Mouse (Mus musculus) retina, adult 2 months (tissue): ENCODE measurements at regions not wholly inside any gene's neighbourhood (a gene's known extent, or its start where the extent isn't known, plus 50 kb on each side); places are given as distances from the start of the nearest gene placed in this dataset.

ENCODE experiments used
- DNase-seq: peaks from one replicate; pipeline ENCODE4 v3.0.0-alpha.2; 2012; ENCODE audit warnings: low read depth, low spot score

DNA sequence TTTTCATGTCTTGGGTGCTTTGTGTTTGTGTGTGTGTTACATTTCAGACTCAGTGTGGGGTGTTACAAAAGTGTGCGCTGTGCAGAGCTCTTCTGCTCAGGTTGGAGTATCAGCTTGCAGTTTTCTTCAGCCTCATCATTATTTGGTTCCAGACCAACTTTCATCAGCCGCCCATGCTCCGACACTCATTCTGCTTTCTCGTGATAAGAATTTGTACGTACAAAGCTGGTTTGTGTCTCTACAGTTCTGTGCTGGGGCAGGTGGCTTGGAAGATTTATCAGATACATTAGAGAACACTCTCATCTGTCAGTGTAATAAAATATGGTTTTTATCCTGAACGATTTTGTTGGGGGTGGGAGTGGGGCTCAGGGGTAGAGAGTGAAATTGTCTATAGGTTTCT is 332.8 kb upstream of the Tnp1 start:
- no peak for DNase-seq

DNA sequence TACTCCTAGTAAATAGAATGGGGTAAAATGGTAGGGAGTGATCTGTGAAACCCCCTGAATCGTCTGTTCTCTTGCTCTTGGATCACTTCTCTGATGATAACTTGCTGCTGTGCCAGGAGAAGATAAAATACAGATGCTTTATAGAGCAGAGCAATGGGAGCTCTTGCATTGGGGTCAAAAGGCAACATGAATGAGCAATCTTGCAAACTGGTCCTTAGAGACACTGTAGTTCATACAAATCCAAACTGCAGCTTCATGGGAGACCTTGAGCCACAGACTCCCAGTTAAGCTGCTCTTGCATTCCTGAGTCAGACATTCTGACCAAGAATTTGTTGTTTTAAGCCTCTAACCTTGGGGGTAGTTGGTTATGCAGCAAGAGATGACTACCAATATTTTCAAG is 328.9 kb upstream of the Tnp1 start:
- DNase-seq, result no peak

DNA sequence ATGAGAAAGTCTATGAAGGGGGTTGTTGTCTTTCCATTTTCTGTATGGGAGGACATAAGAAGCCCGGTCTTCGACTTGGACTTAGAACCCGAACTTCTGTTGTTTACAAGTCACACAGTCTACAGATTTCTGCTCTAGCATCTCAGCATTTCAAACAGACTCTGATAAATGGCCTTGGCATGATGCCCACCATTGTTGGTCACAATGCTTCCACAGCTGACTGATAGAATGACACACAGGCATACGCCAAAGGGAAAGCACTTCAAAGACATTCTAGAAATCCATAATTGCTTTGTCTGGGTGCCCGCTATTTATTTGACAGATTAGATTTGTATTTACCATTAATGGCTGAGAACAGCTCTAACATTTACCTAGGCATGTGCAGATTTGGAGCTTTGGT is 326.2 kb upstream of the Tnp1 start:
- DNase-seq, result no peak

DNA sequence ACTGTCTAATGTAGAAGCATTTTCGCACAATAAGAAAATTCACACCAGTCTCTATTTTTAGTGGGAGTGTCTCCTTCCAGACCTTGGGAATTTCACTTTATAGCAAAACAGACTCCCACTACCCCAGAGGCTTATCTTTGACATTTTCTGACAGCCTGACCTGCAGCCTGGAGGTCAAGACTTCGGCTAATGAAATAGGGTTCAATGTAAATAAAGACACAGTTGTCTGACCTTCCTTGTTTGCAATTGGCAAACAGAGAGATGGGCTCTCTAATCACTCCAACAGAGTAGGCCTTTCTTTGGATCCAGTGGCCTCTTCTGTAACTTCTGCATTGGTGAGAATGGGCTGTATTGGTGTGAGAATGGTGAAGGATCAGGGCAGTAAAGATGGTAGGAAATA is 321.7 kb upstream of the Tnp1 start:
- DNase-seq, result no peak

DNA sequence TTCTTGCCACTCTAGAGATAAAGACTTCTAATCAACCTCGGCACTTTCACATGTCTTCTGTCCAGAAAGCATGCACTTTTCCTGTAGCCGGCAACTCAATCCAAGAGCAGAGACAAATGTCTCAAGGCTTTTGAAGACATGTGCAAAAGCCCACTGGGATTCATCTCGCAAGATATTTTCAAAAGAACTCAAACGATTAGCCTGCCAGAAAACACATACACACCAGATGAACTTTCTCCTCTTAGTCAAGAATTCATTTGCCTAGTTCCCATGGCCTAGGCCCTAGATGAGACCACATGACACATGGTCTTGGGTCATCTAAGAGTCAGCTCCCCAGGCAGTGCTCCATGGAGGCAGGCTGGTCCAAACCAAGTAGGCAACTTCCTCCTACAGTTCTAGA is 293.8 kb upstream of the Tnp1 start:
- DNase-seq, result no peak

- DNase-seq, result no peak
Measured at GRCm38 (mm10) chr1:73308420-73308819, 292.7 kb upstream of the Tnp1 start.

GRCm38 (mm10) chr1:73307194-73307593 is 291.5 kb upstream of the Tnp1 start:
- DNase-seq, result no peak

DNA sequence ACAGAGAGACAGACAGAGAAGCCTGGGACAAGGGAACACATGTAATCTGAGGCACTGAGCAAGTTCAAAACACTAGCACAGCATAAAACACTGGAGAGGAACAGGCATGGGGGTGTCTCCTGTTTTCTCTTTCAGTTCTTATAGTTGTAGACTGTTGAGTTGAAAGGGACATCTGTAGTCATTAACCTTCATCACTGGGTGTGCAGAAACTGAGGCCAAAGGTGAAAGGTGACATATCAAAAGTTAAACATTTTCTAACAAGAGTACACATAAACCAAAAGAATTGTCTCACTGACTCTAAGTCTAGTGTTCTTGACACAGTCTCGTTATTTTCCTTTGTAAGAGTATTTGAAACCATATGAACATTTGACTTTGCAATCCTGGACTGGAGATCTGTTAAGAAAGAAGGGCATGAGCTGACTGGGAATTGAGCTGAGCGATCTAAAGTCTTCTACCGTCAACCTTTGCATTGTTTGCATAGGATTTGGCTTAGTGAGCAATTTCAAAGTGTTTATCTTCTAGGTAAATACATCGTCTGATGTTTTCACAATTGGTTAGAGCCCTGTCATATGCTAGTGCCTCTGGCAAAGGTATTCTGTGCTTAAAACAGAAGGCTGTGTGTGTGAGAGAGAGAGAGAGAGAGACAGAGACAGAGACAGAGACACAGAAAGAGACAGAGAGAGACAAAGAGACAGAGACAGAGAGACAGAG is 284.4 kb upstream of the Tnp1 start:
- no peak for DNase-seq

DNA sequence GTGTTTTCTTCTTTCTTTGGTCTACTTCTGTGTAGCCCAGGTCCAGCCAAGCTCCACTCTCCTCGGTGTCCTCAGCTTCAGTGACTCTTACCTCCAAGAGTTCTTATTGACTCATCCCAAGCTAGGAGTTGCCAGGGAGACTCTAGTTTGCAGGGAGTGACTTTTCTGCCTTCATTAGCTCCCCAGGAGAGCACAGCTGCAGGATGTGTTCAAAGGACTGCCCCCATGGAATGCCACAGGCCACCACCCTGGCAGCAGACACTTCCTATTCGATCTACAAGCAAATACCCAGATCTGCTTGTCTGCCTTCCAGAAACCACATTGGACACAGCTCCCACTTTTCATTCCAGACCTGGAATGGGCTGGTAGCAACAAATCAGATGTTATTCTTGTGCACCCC is 269.6 kb upstream of the Tnp1 start:
- no peak for DNase-seq

DNA sequence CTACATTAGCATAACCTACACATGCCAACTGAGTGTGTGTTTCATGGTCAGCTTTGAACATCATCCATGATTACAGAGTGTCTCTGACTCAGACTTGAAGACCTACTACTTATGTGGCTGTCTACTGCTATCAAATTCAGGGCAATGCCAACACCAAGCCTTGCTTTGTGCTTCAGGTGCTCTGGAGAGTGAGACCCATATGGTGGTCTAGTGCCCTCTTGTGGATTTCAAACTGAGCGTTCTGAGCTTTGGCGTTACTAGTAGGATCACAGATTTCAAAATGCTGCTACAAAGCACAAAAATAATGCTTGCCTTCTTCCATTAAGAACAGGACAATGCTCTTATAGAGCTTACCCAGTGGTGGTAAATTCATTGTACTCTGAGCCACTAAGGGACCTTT is 258.8 kb upstream of the Tnp1 start:
- no peak for DNase-seq

DNA sequence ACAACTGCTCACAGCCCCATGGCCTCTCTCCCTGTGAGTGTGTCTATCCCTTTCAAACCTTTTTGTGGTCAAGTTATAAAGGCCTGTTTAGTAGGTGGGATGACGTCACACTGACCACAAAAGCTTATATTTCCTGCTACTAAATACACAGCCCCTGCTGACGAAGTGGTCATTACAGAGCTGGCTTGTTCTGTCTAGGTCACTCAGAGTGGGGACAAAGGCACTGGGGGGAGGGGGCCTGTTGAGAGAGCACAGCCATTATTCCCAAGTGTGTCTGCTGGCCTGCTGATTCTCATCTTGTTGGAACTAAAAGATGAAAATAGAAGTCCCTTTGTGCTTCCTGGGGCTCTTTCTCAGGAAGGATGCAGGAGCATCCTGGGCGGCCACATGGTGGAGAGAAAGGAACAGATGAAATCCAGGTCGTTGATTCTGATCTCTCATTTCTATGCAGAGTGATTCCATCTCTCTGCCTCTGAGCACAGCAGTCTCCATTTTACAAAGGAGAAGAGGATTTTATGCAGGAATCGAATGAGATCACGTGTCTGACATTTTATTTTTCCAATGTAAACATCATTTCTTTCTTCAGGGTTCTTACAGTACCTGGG is 255.2 kb upstream of the Tnp1 start:
- no peak for DNase-seq

DNA sequence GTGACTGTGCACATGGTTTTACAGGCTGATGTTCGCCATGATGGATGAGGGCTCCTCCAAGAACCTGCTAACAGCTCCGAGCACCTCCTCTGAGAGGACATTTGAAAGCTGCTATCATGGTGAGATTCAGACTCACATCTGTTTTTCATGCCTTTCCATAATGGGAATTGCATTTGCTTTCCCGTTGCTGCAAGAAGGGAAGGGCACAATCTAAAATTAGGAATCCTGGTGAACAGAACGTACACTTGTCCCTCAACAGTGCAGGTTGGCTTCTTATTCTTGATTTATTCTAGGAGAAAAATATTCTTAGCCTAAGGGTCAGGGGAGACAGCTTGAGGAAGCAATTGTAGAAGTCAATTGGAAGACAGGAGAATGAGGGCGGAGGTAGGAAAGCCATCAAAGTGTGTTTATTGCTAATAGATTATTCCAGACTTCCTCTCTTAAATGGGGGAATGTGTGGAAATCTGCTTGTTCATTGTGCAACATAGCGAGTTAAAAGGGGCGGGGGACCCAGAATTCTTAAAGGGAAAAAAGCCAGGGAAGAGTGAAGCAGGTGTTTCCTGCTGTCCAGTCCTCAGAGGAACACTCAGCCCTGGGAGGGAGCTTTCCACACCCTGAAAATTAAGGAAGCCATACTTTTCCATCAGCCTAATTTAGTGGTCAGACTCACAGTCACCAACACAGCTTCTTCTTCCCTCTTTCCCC is 253.5 kb upstream of the Tnp1 start:
- no peak for DNase-seq

DNA sequence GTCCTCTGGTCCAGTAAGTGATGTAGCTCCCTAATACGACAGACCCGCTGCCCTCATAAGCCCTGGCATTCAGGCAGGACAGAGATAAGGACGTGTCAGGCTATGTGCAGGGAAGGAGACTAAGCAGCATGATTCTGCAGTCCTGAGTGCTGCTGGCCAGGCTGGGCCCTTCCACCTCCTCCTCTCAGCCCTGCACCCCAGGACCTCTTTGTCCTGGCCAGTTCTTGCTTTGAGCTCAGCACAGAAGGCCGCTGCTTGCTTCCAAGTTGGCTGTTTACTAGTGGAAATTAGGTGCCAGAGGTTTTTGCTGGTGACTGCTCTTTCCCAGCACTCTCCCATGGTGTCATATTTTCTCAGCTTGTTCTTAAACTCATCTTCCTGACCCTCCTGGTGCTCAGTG is 249.3 kb upstream of the Tnp1 start:
- DNase-seq, result no peak

DNA sequence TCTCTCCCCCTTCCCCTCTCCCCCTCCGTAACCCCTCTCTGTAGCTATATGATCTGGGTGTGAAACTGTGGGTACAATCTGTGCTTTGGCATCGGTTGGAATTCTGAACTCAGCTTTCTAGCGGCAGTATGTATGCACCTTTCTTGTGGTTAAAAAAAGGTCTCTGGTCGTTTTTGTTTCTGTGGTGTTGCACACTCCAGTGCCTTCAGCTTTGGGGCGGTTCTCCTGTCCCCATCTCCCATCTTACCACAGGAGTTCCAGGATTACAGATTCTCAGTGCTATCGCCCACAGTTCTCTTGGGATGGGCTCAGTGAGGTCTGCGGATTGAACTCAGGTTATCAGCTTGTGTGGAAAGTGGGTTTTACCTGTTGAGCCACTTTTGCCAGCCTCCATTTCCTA is 248.5 kb upstream of the Tnp1 start:
- no peak for DNase-seq

DNA sequence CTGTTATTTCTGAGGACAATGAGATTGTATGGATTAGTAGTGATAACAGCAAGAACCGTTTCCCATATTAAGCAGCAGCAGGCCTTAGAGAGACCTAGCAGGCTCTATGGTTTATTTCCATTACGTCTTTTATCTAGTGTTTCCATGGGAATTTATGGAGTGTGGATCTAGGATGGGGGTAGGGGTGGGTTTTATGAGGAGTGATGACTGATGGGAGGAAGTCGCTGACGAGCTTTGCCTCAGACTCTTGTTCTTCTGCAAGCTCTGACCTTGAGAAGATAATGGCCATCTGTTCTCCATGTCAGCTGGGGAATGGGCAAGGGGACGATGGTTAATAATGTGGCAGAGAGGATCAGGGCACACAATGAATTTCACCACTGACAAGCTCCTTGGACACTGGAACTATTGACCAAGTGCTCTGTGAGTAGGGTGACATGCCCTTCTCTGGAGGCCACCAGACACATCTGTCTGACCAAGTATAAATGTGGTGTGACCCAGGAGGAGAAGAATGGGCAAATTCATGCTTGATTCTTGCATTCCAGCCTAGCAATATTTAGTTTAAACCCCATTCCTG is 243.9 kb upstream of the Tnp1 start:
- DNase-seq, result no peak

DNA sequence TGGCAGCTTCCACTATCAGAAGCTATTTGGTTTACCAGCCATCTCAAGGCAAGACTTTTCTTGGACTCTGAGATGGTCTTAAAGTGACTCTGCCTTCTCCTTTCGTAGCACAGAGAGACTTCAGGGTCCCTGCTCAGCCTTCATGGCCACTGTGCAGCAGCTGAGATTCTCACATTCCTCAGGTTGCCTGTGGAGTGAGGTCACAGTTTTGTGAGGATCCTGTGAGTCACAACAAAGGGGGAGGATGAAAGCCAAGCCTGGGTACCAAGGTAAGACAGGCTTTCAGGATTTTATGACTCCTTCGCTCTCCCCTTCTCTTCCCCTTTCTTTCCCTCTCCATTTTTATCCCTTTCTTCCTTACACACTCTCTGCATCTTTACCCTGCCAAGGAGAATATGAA is 241.6 kb upstream of the Tnp1 start:
- DNase-seq, result no peak

DNA sequence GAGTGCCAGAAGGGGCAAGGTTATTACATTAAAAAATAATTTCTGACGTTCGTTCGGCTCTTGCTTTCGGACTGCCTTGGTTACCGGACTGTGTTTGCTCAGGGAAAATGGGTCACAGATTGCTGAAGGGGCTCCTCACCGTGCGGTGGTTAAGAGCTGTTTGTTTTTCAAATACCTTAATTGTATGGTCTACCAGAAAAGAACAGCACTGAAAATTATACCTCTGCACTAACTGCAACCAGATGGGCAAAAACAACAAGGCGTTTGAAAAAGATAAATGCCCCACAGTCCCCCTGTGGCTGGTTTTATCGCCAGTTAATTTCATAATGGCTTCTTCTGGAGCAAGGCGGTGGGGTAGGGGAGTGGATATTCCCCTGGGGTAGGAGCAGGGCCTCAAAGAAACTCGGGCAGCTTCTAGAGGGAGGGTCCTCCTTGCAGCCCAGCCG is 236.2 kb upstream of the Tnp1 start:
- DNase-seq, result no peak

DNA sequence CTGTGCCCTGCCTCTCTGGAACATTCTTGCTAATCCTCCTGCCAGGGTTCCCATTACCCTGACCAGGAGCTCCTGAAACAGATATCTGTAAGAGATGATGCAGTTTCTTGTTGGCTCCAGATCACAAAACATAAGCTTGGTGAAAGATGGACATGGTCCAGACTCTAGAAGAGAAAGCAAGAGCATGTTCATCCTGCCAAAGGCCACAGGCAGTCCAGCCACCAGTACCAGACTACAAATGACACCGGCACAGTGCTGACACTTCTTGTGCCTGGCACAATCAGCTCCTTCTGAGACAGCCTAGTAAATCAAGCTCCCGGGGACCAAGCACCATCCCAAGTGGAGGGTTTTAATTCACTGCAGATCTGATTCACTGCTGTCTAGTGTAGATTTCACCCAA is 228.3 kb upstream of the Tnp1 start:
- DNase-seq, result no peak

DNA sequence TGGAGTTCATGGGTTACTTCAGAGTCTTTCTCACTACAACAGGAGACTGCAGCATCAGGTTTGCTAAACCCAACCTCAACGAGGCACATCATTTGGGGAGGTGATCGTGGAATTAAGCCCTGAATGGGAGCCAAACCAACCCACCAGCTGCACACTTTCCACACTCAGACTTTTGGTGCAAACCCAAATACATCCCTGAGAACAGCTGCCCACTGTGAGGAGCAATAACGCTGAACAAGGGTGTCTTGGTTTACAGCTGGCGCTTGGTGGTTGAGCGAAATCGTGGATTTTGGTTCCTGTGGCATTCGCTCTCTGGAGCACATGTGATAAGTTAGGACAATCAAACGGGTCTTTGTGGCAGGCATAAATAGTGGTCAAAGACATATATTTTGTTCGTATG is 226.6 kb upstream of the Tnp1 start:
- no peak for DNase-seq

DNA sequence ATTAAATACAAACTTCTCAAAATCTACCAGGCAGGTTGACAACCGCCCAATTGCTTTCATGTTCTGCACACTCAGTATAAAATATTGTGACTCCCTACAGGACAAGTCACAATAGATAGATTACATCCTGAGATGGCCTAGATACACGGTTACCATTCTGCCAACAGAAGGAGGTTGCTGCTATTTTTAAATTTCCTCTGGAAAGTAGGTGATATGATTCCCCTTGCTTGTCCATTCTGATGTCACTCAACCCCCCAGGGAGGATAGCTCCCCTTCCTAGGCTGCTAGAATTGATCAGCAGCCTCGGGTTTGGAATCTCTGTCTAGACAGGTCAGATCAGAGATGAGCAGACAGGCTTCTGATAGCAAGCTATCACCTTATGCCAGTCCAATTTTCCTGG is 221.2 kb upstream of the Tnp1 start:
- no peak for DNase-seq

- DNase-seq, result no peak
Measured at GRCm38 (mm10) chr1:73233636-73234035, 217.9 kb upstream of the Tnp1 start.

DNA sequence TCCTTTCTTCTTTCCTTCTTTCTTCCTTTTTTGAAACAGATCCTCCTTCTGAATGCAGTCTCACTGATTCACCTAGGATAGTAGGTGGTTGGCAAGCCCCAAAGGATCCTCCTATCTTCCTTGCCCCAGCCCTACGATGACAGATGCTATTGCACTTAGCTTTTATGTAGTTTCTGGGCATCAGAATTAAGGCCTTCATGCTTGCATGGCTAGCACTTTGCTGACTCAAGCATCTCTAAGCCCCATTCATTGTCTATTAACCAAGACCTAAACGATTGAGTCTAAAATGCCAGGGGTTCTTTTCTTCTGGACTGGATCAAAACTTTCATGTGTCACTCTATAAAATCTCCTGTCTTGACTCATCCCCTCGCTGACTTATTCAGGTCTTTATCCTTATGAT is 217.3 kb upstream of the Tnp1 start:
- no peak for DNase-seq

GRCm38 (mm10) chr1:73230611-73231010 is 214.9 kb upstream of the Tnp1 start:
- DNase-seq, result no peak
